Comparison of ENCODE assay signal across 12 mouse cellular contexts in genomic region chr17:25609506-25609828, GRCm38 (mm10). TPM values are rescaled to one million over a fixed set of nuclear protein-coding genes. Genes with fewer than 3 reads are reported as not detected.
DNase-seq lines count a peak whose midpoint lies in the region; ATAC-seq and TF ChIP-seq lines count a peak whose summit lies in the region.
"Had no signal": no experiment of that assay in that cellular context is flagged by ENCODE, and none has a peak within 500 bp of the region (broad histone marks: within the 10 kb centered on the region; RNA-seq: fewer than 3 reads in every experiment).

No protein-coding gene starts in this region.

- WGBS in embryonic facial prominence, embryonic 12.5 days: 53% methylated on average over 3 of the region's 3 CpGs
- WGBS in forebrain, postnatal 0 days: 30% methylated on average over 3 of the region's 3 CpGs
- WGBS in midbrain, embryonic 16.5 days: 34% methylated on average over 3 of the region's 3 CpGs
- 84% methylated on average over 3 of the region's 3 CpGs for WGBS in lung, adult 2 months

- no peak overlapping the region for H3K4me3 ChIP-seq in embryonic facial prominence, embryonic 12.5 days
- no peak overlapping the region for H3K4me3 ChIP-seq in forebrain, postnatal 0 days (ENCODE audit: low read depth, low read length)
- no peak overlapping the region for H3K4me3 ChIP-seq in midbrain, embryonic 16.5 days (ENCODE audit: low read depth, low read length)
- no peak overlapping the region for H3K4me3 ChIP-seq in lung, adult 2 months (replicated peaks; ENCODE audit: extremely low read depth, low read depth, low read length)

- peaks cover 15% of the 10 kb centered on the region; the same call in 1 of the 2 replicates for H3K36me3 ChIP-seq in embryonic facial prominence, embryonic 12.5 days
- no peaks in the 10 kb centered on the region for H3K36me3 ChIP-seq in forebrain, postnatal 0 days (ENCODE audit: insufficient read depth)
- no peaks in the 10 kb centered on the region for H3K36me3 ChIP-seq in midbrain, embryonic 16.5 days (ENCODE audit: control insufficient read depth, insufficient read depth, low read length)

- peak overlapping the region; percentile 26; the same call in 1 of the 2 replicates for H3K27ac ChIP-seq in embryonic facial prominence, embryonic 12.5 days
- H3K27ac ChIP-seq in forebrain, postnatal 0 days (ENCODE audit: low read depth, low read length): peak overlapping the region; percentile 37
- peak overlapping the region; percentile 47 for H3K27ac ChIP-seq in midbrain, embryonic 16.5 days (ENCODE audit: low read length)
- H3K27ac ChIP-seq: liver, embryonic 14.5 days; macrophage had no signal

- DNase-seq in kidney, postnatal 10 days: peak; percentile 26
- no peak for DNase-seq in kidney, postnatal 14 days
- no peak for DNase-seq in forebrain, postnatal 0 days
- DNase-seq in lung, adult 2 months: no peak
- DNase-seq in lung, adult 18-20 months: no peak
- no peak for DNase-seq in thymus, postnatal 14 days
- DNase-seq: right cerebral cortex, adult 18-20 months had no signal

- H3K4me1 ChIP-seq in embryonic facial prominence, embryonic 12.5 days: peaks cover 22% of the 10 kb centered on the region
- H3K4me1 ChIP-seq in forebrain, postnatal 0 days (ENCODE audit: insufficient read depth): peaks cover 12% of the 10 kb centered on the region
- peaks cover 12% of the 10 kb centered on the region; the same call in 1 of the 2 replicates for H3K4me1 ChIP-seq in midbrain, embryonic 16.5 days (ENCODE audit: control insufficient read depth, insufficient read depth, low read length)
- no peaks in the 10 kb centered on the region for H3K4me1 ChIP-seq in lung, adult 2 months (ENCODE audit: control insufficient read depth, insufficient read depth, low read length)

- no peak overlapping the region for H3K4me2 ChIP-seq in embryonic facial prominence, embryonic 12.5 days (replicated peaks)
- H3K4me2 ChIP-seq in forebrain, postnatal 0 days (ENCODE audit: low read depth): no peak overlapping the region
- no peak overlapping the region for H3K4me2 ChIP-seq in midbrain, embryonic 16.5 days (ENCODE audit: low read length)

- H3K9me3 ChIP-seq in embryonic facial prominence, embryonic 12.5 days: no peaks in the 10 kb centered on the region
- no peaks in the 10 kb centered on the region for H3K9me3 ChIP-seq in forebrain, postnatal 0 days (ENCODE audit: low read length)
- no peaks in the 10 kb centered on the region for H3K9me3 ChIP-seq in midbrain, embryonic 16.5 days (replicated peaks; ENCODE audit: control insufficient read depth, low read length, poor library complexity, severe bottlenecking)

- ATAC-seq in embryonic facial prominence, embryonic 12.5 days (ENCODE audit: insufficient number of reproducible peaks, insufficient read depth, low FRiP score, low TSS enrichment): no peak
- no peak; the same call in 1 of the 2 replicates for ATAC-seq in forebrain, postnatal 0 days
- 0 out of 2 replicates have a peak, but pooled peaks have one; percentile 23 for ATAC-seq in midbrain, embryonic 16.5 days
- ATAC-seq: CD4-positive, CD25-positive, alpha-beta regulatory T cell, adult 4 months had no signal

- TF ChIP-seq CTCF in forebrain, postnatal 0 days (IDR thresholded peaks at IDR 0.05; ENCODE audit: low read depth): no peak
- TF ChIP-seq CTCF in lung, adult 2 months (IDR thresholded peaks at IDR 0.05; ENCODE audit: insufficient read depth, low read length): no peak

- TF ChIP-seq POLR2A in lung, adult 2 months (IDR thresholded peaks at IDR 0.05; ENCODE audit: borderline replicate concordance, extremely low read depth, low read depth, low read length): no peak

- no peaks in the 10 kb centered on the region for H3K27me3 ChIP-seq in embryonic facial prominence, embryonic 12.5 days
- H3K27me3 ChIP-seq in forebrain, postnatal 0 days (ENCODE audit: insufficient read depth, low read length): no peaks in the 10 kb centered on the region
- no peaks in the 10 kb centered on the region for H3K27me3 ChIP-seq in midbrain, embryonic 16.5 days (ENCODE audit: control insufficient read depth, insufficient read depth, low read depth, low read length)

- H3K9ac ChIP-seq in embryonic facial prominence, embryonic 12.5 days: no peak overlapping the region
- no peak overlapping the region for H3K9ac ChIP-seq in forebrain, postnatal 0 days
- H3K9ac ChIP-seq in midbrain, embryonic 16.5 days (ENCODE audit: low read depth, low read length): no peak overlapping the region
- H3K9ac ChIP-seq: liver, embryonic 14.5 days had no signal

RNA-seq across cellular contexts. Expression of gene Lmf1, which starts 30.6 kb away (rescaled TPM):
- 29.4 and 31.4 TPM in 2 replicates for polyA plus RNA-seq in embryonic facial prominence, embryonic 12.5 days (2016; fragmentation: Nextera tagmentation; extraction: Ambion mirVana)
- 21.5 and 28.1 TPM in 2 replicates for total RNA-seq in forebrain, postnatal 0 days (2014; rRNA removed)
- 13.9 and 17.8 TPM in 2 replicates for polyA plus RNA-seq in forebrain, postnatal 0 days (2015; fragmentation: Nextera tagmentation; extraction: Ambion mirVana)
- 20.4 and 20.6 TPM in 2 replicates for polyA plus RNA-seq in midbrain, embryonic 16.5 days (2015; fragmentation: Nextera tagmentation; extraction: Ambion mirVana)
- 15.8 and 22.4 TPM in 2 replicates for polyA plus RNA-seq in lung, adult 2 months (2012; rRNA removed)

RNA-seq across cellular contexts. Expression of gene Sox8, which starts 39.0 kb away (rescaled TPM):
- 11.8 and 13.2 TPM in 2 replicates for polyA plus RNA-seq in embryonic facial prominence, embryonic 12.5 days (2016; fragmentation: Nextera tagmentation; extraction: Ambion mirVana)
- total RNA-seq in forebrain, postnatal 0 days (2014; rRNA removed): 26.6 and 27.4 TPM in 2 replicates
- 20.8 and 22.6 TPM in 2 replicates for polyA plus RNA-seq in forebrain, postnatal 0 days (2015; fragmentation: Nextera tagmentation; extraction: Ambion mirVana)
- polyA plus RNA-seq in midbrain, embryonic 16.5 days (2015; fragmentation: Nextera tagmentation; extraction: Ambion mirVana): 10.1 and 16.2 TPM in 2 replicates
- polyA plus RNA-seq in lung, adult 2 months (2012; rRNA removed): 0.49 and 0.62 TPM in 2 replicates
- polyA plus RNA-seq: CD4-positive, CD25-positive, alpha-beta regulatory T cell, adult 4 months; macrophage had no signal
